Mouse (Mus musculus) stomach, postnatal 0 days (tissue): ENCODE data around the gene Slc9c1.

Experiments used
- CTCF ChIP-seq: IDR thresholded peaks from 2 replicates; pipeline ENCODE4 v1.5.1; 2016; ENCODE audit warnings: antibody characterized with exemption, low read depth, mild to moderate bottlenecking, moderate library complexity
- EP300 ChIP-seq: optimal IDR thresholded peaks from 2 replicates; pipeline ENCODE3; 2016; ENCODE audit warnings: antibody characterized with exemption

DNA sequence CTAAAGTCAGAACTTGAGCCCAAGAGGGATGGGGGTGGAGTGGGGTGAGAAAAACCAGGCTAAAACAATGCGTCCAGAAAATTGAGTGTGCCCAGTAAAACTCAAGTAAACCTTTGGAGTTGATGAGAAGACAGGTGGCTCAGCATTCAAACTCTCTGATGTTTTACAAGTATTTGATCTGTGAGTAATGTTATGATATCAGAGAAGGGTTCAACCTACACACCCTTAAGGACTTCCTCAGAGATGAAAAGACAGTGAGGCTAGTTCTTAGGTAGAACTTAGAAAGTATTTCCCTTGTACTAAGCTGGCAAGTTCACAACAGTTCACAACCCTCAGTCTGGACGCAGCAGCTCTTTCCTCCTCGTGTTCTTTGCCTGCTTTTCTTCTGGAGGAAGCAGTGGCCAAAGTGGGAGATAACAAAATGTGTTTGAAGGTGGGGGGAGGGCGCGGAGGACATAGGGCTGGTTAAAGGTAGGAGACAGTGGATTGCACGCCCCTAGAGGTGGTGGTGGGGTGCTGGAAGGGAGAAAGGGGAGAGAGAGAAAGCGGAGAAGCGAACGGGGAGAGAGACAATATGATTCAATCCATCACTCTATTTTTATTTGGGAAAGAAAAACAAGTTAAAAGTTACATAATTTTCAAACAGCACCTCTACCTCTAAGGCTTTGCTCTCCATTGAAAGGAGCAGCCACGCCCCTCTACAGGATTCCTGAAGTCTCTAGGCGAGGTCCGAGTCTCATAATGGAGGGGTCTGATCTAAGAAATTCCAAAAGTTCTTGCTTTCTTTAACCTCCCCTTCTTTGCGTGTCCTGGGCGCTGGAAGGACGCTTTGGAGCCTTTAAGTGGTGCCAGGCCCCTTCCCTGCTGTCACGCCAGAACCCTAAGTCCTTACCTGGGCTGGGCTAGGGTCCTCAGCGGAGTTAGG is 118.2 kb downstream of the Slc9c1 start:
- TF ChIP-seq CTCF (peak; percentile 27; the same call in 1 of the 2 replicates), EP300 (no peak)
